Mouse (Mus musculus) megakaryocyte, embryonic 14.5 days (primary cell): Measurements from ENCODE around the gene Taok1.

ENCODE experiments used
- FLI1 ChIP-seq: IDR thresholded peaks from 2 replicates; pipeline ENCODE4 v1.6.1; 2012; ENCODE audit warnings: low read length, inconsistent platforms, mixed read lengths
- GATA1 ChIP-seq: IDR thresholded peaks from 3 replicates; pipeline ENCODE4 v1.6.1; 2012; ENCODE audit warnings: mixed read lengths, low read length, inconsistent platforms, borderline replicate concordance

GRCm38 (mm10) chr11:77490451-77490850 lies 117.2 kb downstream of the Taok1 start:
- no peak for TF ChIP-seq GATA1
- TF ChIP-seq FLI1, result no peak
